Mouse (Mus musculus) hindbrain, postnatal 0 days (tissue): ENCODE measurements around the gene Stk4. TPM values are rescaled to one million over a fixed set of nuclear protein-coding genes. Genes with fewer than 3 reads are reported as not detected.

Experiments
- ATAC-seq: fragments of 200-750 bp; cut with Nextera tagmentation; 2 replicates; pipeline ENCODE4 v1.8.0; 2017; ENCODE audit warnings: mild to moderate bottlenecking, moderate TSS enrichment, moderate library complexity
- DNase-seq: peaks from one replicate; pipeline ENCODE4 v3.0.0-alpha.2; 2015; ENCODE audit warnings: low spot score
- H3K27ac ChIP-seq: fragments of 300-500 bp; sonication (generic); 2 replicates; pipeline ENCODE4 v1.5.1; 2014; ENCODE audit warnings: mild to moderate bottlenecking
- H3K27me3 ChIP-seq: fragments of 300-500 bp; sonication (generic); 2 replicates; pipeline ENCODE4 v1.6.1; 2014; ENCODE audit warnings: low read length, mixed read lengths; ENCODE audit not compliant: insufficient read depth
- H3K36me3 ChIP-seq: fragments of 300-500 bp; sonication (generic); 2 replicates; pipeline ENCODE4 v1.6.1; 2014; ENCODE audit warnings: low read length, mixed read lengths; ENCODE audit not compliant: insufficient read depth
- H3K4me1 ChIP-seq: fragments of 300-500 bp; sonication (generic); 2 replicates; pipeline ENCODE4 v1.6.1; 2014; ENCODE audit warnings: antibody characterized with exemption, low read length, mixed read lengths; ENCODE audit not compliant: insufficient read depth
- H3K4me2 ChIP-seq: fragments of 300-500 bp; sonication (generic); 2 replicates; pipeline ENCODE4 v1.6.1; 2014; ENCODE audit warnings: low read depth, mild to moderate bottlenecking, low read length, moderate library complexity, mixed read lengths
- H3K4me3 ChIP-seq: fragments of 300-500 bp; sonication (generic); 2 replicates; pipeline ENCODE4 v1.5.1; 2014; ENCODE audit warnings: low read length
- H3K9ac ChIP-seq: fragments of 300-500 bp; sonication (generic); replicated peaks from 2 replicates; pipeline ENCODE4 v1.6.1; 2014; ENCODE audit warnings: mild to moderate bottlenecking, low read length, moderate library complexity, mixed read lengths
- H3K9me3 ChIP-seq: fragments of 300-500 bp; sonication (generic); 2 replicates; pipeline ENCODE4 v1.6.1; 2016; ENCODE audit warnings: low read length, mixed read lengths
- CTCF ChIP-seq: IDR thresholded peaks from 2 replicates; pipeline ENCODE4 v1.5.1; 2016; ENCODE audit warnings: antibody characterized with exemption, control low read depth, low read depth
- WGBS: fragments of 180-500 bp; shearing (Covaris S2); extraction: QIAGEN DNeasy Blood & Tissue Kit; methylation state at CpG from one replicate; pipeline ENCODE4 v1.1.7; 2014; 5-methylcytosine and 5-hydroxymethylcytosine counted together
- polyA plus RNA-seq: library from polyadenylated mRNA; unstranded; fragments of >200 nt; fragmentation: Nextera tagmentation; extraction: Ambion mirVana; gene quantifications from 2 replicates; pipeline ENCODE4 v1.2.1, GENCODE M21; 2015
- total RNA-seq: library from RNA; depleted of rRNA; stranded (reverse); fragments of >200 nt; gene quantifications from 2 replicates; pipeline ENCODE4 v1.2.3, GENCODE M21; 2014

Gene Stk4
- total and polyA plus RNA-seq, 2 experiments from 2014 or later: 13.1 to 23.9 TPM

GRCm38 (mm10) chr2:164134563-164134962 is 64.4 kb downstream of the Stk4 start:
- peak; percentile 82 for ATAC-seq

GRCm38 (mm10) chr2:164135367-164135766 is 65.2 kb downstream of the Stk4 start:
- Histone ChIP-seq H3K27ac (no peak overlapping the region), H3K27me3 (no peaks in the 10 kb centered on the region), H3K9ac (no peak overlapping the region), H3K9me3 (no peaks in the 10 kb centered on the region), H3K4me2 (no peak overlapping the region), H3K4me3 (no peak overlapping the region), H3K4me1 (peaks cover 5% of the 10 kb centered on the region; the same call in 1 of the 2 replicates), H3K36me3 (peaks cover 3% of the 10 kb centered on the region; the same call in 1 of the 2 replicates)
- ATAC-seq (no peak), DNase-seq (no peak)
- WGBS: 91% methylated on average over 1 of the region's 1 CpGs
- TF ChIP-seq CTCF: no peak

More at GRCm38 (mm10) chr2:164134563-164134962, 64.4 kb downstream of the Stk4 start:
- Histone ChIP-seq H3K27ac (no peak overlapping the region), H3K4me3 (no peak overlapping the region), H3K9me3 (no peaks in the 10 kb centered on the region), H3K4me1 (peaks cover 5% of the 10 kb centered on the region; the same call in 1 of the 2 replicates), H3K9ac (no peak overlapping the region), H3K27me3 (no peaks in the 10 kb centered on the region), H3K4me2 (no peak overlapping the region), H3K36me3 (peaks cover 3% of the 10 kb centered on the region; the same call in 1 of the 2 replicates)
- peak; percentile 80 for DNase-seq
- WGBS: 48% methylated on average over 6 of the region's 6 CpGs
- TF ChIP-seq CTCF: peak; percentile 87

GRCm38 (mm10) chr2:164136393-164136792 is 66.3 kb downstream of the Stk4 start:
- TF ChIP-seq CTCF: peak; percentile 36
- ATAC-seq: no peak
- Histone ChIP-seq H3K27me3 (no peaks in the 10 kb centered on the region), H3K36me3 (peaks cover 3% of the 10 kb centered on the region; the same call in 1 of the 2 replicates), H3K4me2 (no peak overlapping the region), H3K27ac (no peak overlapping the region), H3K9me3 (no peaks in the 10 kb centered on the region), H3K4me3 (no peak overlapping the region), H3K4me1 (peaks cover 5% of the 10 kb centered on the region; the same call in 1 of the 2 replicates), H3K9ac (no peak overlapping the region)
- DNase-seq: no peak
- WGBS: 29% methylated on average over 2 of the region's 2 CpGs

GRCm38 (mm10) chr2:164137754-164138153 is 67.6 kb downstream of the Stk4 start:
- Histone ChIP-seq H3K27me3 (no peaks in the 10 kb centered on the region), H3K27ac (no peak overlapping the region), H3K9me3 (no peaks in the 10 kb centered on the region), H3K4me1 (peaks cover 9% of the 10 kb centered on the region; the same call in 1 of the 2 replicates), H3K4me3 (no peak overlapping the region), H3K4me2 (no peak overlapping the region), H3K9ac (no peak overlapping the region), H3K36me3 (no peaks in the 10 kb centered on the region)
- WGBS: 38% methylated on average over 6 of the region's 6 CpGs
- no peak for TF ChIP-seq CTCF
- ATAC-seq (no peak), DNase-seq (no peak)

- no peaks in the 10 kb centered on the region for H3K36me3 ChIP-seq
- no peak overlapping the region for H3K9ac ChIP-seq
- peak; percentile 44 for DNase-seq
- no peak overlapping the region for H3K4me3 ChIP-seq
- H3K4me2 ChIP-seq: no peak overlapping the region
- no peak for ATAC-seq
- H3K4me1 ChIP-seq: 0 out of 2 replicates have a peak, but pooled peaks cover 6% of the 10 kb centered on the region
- no peak for TF ChIP-seq CTCF
- no peaks in the 10 kb centered on the region for H3K9me3 ChIP-seq
- peak overlapping the region; percentile 16; the same call in 1 of the 2 replicates for H3K27ac ChIP-seq
- H3K27me3 ChIP-seq: no peaks in the 10 kb centered on the region
- 36% methylated on average over 10 of the region's 10 CpGs for WGBS
These were observed 71.9 kb downstream of the Stk4 start for GRCm38 (mm10) chr2:164142021-164142420.

GRCm38 (mm10) chr2:164144025-164144424 is 73.9 kb downstream of the Stk4 start:
- no peaks in the 10 kb centered on the region for H3K9me3 ChIP-seq
- no peak for TF ChIP-seq CTCF
- no peak for ATAC-seq
- H3K27me3 ChIP-seq: no peaks in the 10 kb centered on the region
- no peak for DNase-seq
- H3K4me1 ChIP-seq: 0 out of 2 replicates have a peak, but pooled peaks cover 6% of the 10 kb centered on the region
- H3K4me3 ChIP-seq: no peak overlapping the region
- no peaks in the 10 kb centered on the region for H3K36me3 ChIP-seq
- no peak overlapping the region for H3K27ac ChIP-seq
- H3K4me2 ChIP-seq: no peak overlapping the region
- no peak overlapping the region for H3K9ac ChIP-seq
- 34% methylated on average over 6 of the region's 6 CpGs for WGBS

GRCm38 (mm10) chr2:164144541-164144940 is 74.4 kb downstream of the Stk4 start:
- H3K4me2 ChIP-seq: no peak overlapping the region
- DNase-seq: no peak
- H3K27me3 ChIP-seq: no peaks in the 10 kb centered on the region
- H3K4me1 ChIP-seq: 0 out of 2 replicates have a peak, but pooled peaks cover 6% of the 10 kb centered on the region
- no peaks in the 10 kb centered on the region for H3K36me3 ChIP-seq
- WGBS: 79% methylated on average over 10 of the region's 10 CpGs
- no peak overlapping the region for H3K9ac ChIP-seq
- H3K27ac ChIP-seq: no peak overlapping the region
- no peak overlapping the region for H3K4me3 ChIP-seq
- no peak for ATAC-seq
- no peaks in the 10 kb centered on the region for H3K9me3 ChIP-seq
- TF ChIP-seq CTCF: no peak
